Mouse (Mus musculus) mouse embryonic stem cell (cell line): ENCODE data around the gene Tex264.

Experiments used
- in situ Hi-C, 2 experiments: fragments of 300-500 bp; cut with MboI; formaldehyde crosslinking; loops; 1 replicate in 1 of 2; 3 replicates in 1 of 2; pipeline ENCODE4 v1.14.3; 2019 to 2020; ENCODE audit warnings: low sequenced_read_pairs in 2 of 2, low pct_unique_long_range_greater_than_20kb in 1 of 2, mixed read lengths in 1 of 2; ENCODE audit not compliant: unreplicated experiment in 1 of 2

Gene Tex264

DNA sequence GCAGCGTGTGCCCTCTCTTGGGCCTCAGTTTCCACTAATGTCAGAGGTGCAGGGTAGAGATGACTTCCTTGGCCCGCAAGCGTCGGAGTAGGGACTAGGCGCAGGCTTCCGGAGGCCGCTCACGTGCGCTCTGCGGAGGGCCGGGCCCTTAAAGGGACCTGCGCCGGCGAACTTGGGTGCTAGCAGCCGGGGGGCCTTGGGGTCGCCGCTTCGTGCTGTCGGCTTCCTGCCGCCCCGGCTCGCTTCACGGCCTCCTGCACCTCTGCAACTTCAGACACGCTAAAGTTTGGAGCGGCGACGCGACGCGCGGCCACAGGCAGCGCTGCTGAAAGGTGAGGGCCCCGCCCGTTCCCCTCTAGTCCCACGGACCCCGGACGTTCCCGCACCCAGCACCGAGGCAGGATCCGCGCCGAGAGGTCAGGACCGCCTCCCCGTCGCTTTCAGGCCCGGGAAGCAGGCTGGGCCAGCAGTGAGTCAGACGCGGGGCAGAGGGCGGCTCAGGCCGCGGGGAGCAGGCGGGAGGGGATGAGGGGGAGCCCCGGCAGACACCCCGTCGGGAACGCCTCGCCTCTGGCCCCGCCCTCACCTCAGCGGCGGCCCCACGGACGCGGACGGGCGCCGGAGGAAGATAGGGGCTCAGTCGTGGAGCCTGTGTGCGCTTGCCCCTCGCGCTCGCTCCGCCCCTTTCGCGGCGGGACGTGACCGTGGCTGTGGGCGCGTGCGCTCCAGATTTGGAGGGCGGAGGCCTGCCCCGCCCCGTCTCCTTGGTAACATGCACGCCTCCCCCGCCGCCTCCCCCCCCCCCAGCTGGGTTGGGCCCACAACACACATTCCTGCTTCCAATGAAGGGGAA lies at the start of gene Tex264:
Tex264 (minus strand) TSS at position 679 of the 853 bp plus-strand sequence.
- in situ Hi-C loops: loop anchor here (5.0 to 10.0 kb wide), 2 partner anchors 127 to 129 kb away; no protein-coding TSS in a partner anchor

- in situ Hi-C loops: no loop called here
These were observed 48.0 kb upstream of the Tex264 start for GRCm38 (mm10) chr9:106733690-106734089.

DNA sequence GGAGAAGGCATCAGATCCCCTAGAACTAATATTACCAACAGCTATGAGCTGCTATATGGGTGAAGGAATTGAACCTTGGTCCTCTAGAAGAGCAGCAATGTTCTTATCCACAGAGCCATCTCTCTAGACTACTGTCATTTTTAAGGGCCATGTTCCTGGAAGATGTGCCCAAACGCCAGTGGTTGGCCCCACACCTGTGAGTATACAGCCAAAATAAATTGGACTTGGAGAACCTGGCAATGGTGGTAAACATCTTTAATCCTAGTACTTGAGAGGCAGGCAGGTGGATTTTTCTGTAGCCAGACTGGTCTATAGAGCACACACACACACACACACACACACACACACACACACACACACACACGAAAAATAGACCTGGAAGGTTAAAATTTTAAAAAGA lies 43.7 kb upstream of the Tex264 start:
- in situ Hi-C loops: no loop called here

DNA sequence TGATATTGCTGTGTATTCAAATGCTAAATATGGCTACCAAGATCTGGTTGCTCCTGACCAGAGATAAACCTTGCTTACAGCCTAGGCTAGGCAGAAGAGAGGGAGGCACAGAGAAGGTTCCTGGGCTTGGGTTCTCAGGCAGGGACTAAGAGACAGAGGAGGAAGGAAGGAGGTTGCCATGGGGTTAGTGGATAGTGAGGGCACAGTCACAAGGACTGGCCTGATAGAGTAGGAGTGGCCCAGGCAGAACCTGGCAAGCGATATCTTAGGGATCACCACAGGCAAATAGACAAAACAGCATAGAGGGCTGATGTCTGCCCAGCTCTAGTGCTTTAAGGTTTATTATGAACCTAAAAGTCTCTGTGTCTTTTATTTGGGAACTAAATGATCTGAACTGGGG lies 41.2 kb upstream of the Tex264 start:
- in situ Hi-C loops: no loop called here

DNA sequence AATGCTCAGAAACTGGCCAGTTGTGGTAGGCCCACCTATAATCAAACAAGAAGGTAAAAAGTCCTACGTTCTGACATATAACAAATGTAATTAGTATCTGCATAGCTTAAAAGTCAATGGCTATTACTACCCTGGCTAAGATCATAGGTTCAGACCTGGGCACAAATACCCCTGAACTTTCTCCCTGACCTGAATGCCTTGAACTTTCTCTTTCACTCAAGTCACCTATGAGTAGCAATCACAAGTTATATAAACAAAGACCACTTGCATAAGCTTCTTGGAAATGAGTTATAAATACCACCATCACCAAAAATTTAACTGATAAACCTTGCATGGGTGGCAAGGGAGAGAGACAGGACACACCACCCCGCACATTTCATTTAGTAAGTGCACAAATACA lies 39.7 kb upstream of the Tex264 start:
- in situ Hi-C loops: no loop called here

DNA sequence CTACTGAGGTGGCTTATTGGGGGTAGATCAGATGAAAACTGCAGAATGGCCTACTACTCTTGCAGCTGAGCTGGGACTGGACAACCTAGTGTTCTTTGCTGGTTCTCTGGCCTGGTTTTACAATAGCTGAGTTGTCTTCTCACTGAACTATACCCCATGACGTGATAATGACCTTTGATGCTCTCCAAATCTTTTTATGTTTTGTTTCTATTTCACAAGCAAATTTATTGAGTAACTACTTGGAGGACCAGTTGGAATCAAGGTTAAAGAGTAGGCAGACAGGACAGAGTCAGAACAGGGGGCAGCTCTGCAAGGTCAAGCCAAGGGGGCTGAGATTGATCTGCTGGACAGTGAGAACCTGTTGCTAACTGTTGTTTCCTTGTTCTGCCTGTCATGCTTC lies 39.1 kb upstream of the Tex264 start:
- in situ Hi-C loops: no loop called here

DNA sequence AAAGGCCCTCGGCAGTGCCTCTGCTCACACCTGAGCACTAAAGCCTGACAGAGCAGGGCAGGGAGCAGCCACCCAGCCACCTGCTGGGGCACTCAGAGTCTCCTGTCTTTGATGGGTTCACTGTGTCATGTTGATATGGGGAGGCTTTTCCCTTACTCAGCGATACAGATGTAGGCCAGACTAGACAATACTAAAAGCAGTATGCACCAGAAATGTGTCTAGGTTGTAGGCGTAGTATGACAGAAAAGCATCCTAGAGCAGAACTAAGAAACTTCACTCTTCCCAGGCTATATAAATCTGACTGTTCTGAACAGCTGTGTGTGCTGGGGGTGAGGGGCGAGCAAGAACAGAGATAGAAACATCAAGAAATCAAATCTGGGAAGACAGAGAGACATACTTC lies 31.0 kb upstream of the Tex264 start:
- in situ Hi-C loops: no loop called here

DNA sequence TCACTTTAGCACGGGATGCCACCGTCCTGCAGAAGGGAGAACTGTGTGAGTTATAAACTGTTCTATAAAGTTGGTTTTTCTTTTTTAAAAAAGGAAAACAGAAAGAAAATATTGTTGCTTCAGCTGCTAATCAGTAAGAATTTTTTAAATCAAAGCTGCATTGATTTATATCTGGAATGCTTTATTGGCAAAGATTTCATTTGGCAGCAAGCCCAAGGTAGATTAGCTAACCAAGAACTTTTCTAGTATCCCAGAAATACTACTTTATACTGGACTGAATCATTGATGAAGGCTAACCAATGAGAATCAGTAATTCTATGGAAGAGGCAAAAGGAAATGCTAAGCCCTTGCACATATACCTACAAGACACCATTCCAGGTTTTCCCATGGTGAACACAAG lies 30.5 kb upstream of the Tex264 start:
- in situ Hi-C loops: no loop called here

DNA sequence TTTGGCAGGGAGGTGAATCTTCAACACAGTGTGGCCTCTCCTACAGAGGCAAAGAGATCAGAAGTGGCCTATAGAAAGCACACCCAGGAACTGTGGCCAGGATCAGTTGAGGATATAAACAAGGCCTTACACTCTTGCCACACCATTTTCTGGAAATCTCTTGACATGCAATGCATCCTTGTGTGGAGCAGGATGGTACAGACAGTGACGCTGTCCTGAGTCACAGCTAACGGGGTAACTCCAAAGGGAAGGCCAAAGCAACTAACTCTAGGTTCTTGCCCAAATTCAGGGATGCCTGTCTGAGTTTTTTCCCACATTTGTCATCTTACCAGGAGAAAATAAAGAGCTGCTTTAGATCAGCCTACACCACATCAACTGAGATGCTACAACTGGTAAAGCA lies 26.7 kb upstream of the Tex264 start:
- in situ Hi-C loops: no loop called here

DNA sequence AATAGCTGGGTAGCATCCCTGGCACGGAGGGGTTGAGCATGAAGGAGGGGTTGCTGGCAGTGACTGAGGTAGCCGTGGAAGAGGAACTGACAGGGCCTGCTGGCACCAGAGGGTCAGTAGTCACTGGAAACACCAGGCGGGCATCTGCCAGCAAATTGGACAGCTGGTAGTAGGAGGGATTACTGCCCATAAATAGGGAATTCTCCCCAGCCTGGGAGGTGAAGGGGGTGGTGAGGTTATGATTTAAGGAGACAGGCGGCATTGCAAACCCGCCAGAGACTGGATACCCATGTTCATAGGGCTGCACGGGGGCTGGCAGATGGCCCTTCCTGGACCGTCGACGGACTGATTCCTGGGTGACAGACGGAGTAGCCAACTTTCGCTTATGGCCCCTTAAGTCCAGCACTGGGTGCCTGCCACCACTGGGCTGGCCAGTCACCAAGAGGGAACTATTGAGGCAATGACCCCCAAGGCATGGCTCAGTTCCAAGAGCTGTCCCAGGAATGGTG lies 7.3 kb upstream of the Tex264 start:
- in situ Hi-C loops: no loop called here

DNA sequence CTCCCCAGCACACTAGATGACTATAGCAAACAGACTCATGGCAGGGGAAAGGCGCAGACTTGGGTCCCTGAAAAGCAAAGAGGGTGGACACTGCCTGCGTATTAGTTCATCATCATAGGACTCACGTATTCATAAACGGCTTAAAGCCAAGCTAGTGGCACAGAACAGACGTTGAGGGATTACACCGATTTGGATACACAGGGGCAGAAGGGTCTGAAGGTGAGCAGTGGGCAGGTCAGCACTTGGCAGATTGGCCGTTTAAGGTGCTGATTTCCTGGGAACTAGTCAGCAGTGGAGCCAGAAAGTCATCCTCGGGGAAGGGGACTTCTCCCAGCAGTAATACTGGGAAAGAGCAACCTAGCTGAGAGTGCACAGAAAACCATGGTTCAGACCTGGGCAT lies 3.1 kb upstream of the Tex264 start:
- in situ Hi-C loops: loop anchor here (5.0 to 10.0 kb wide), 2 partner anchors 123 to 126 kb away; no protein-coding TSS in a partner anchor

- in situ Hi-C loops: loop anchor here (5.0 to 10.0 kb wide), 2 partner anchors 125 to 128 kb away; no protein-coding TSS in a partner anchor
These were observed 1.4 kb upstream of the Tex264 start for GRCm38 (mm10) chr9:106686983-106687650.

DNA sequence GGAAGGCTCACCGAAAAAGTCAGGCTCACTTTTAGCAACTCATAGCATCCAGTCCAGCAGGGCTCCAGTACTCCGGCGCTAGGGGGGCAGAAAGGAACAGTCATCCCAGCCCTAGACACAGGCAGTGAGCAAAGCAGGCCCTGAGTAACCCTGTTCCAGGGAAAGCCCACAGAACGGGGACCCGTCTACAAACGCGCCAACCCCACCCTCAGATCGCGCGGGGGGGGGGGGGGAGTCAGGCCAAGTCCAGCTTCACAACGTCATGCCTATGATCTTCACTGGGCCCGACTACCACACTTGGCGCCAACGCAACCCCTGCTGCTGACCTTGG lies 844 bp downstream of the Tex264 start:
- in situ Hi-C loops: loop anchor here (5.0 to 10.0 kb wide), 2 partner anchors 127 to 130 kb away; no protein-coding TSS in a partner anchor

- in situ Hi-C loops: loop anchor here in 1 of 2 experiments (10.0 kb wide), 1 partner anchor 131 kb away; no protein-coding TSS in a partner anchor
These were observed 1.4 kb downstream of the Tex264 start for GRCm38 (mm10) chr9:106684093-106684872.

DNA sequence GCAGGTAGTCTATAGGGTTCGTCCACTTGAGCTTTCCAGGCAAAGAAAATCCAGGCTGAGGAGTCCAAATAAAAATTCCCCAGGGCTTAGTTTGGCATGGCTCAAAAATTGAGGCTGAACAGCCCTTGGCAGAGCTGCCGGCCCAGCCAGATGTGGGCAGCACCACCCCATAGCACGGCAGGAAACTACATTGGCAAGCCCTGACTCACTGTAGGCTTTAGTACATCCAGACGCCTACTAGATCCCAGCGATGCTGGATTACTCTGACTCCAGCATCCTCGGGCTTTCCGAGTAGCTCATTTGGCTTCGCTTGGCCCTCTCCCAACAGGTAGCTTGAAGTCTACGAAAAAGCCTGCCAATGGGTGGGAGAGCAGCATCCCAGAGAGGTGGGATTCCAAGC lies 4.7 kb downstream of the Tex264 start:
- in situ Hi-C loops: loop anchor here in 1 of 2 experiments (10.0 kb wide), 1 partner anchor 134 kb away; no protein-coding TSS in a partner anchor

- in situ Hi-C loops: no loop called here
These were observed 7.5 kb downstream of the Tex264 start for GRCm38 (mm10) chr9:106678242-106678641.

DNA sequence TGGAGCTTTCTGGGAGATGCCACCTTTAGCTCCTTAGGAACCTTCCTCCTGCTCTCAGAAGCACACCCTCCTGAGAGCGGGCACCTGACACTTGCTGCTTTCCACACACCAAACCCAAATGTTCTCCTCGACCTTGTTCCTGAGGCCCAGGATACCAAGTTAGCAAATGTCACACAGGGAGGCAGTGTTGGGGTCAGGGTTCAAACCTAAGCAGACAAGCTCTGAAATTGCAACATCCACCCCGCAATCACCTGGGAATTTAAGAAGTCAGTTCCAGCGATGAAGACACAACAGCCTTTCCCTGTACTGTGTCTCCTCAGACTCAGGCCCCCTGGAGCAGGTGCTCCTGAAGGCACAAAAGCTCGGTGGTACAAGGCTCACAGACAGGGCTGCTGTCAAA lies 8.0 kb downstream of the Tex264 start:
- in situ Hi-C loops: no loop called here

DNA sequence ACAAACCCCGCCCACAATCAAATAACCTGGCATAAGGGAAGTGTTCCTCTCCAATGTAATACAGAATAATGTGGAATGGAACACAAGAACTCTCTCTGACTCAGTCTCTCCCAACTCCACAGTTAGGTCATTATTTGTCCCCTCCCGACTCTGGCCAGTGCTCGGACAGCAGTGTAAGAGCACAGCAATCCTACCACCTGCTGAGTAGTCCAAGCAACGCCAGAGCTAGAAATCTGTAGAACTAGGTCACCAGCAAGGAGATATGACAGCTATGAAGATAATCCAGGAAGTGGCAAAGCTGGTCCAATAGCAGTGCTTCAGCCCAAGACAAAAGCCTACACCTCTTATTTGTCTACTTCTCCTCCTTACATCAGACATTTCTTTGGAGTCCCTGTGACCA lies 9.2 kb downstream of the Tex264 start:
- in situ Hi-C loops: no loop called here

DNA sequence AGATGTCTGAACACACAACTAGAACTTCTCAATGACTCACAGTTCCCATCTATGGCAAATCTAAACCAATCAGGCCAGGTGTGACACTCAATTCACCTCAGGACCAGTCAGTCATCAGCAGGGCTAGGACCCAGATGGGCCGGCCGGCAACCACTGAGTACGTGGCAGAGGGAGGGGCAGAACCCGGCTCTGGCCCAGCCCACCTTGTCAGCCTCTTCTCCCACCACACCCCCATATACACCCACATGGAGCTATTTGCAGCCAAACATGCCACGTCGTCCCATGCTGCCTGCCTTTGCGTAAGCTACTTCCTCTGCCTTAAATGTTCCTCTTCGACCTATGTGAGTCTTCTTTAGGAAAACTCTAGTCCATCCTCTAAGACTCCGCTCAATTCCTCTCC lies 9.8 kb downstream of the Tex264 start:
- in situ Hi-C loops: no loop called here
